Mouse (Mus musculus) thymus, postnatal 14 days (tissue): ENCODE results near the gene Vmn2r16.

Experiments used
- DNase-seq: peaks from one replicate; pipeline ENCODE4 v3.0.0; 2021

Gene Vmn2r16

DNA sequence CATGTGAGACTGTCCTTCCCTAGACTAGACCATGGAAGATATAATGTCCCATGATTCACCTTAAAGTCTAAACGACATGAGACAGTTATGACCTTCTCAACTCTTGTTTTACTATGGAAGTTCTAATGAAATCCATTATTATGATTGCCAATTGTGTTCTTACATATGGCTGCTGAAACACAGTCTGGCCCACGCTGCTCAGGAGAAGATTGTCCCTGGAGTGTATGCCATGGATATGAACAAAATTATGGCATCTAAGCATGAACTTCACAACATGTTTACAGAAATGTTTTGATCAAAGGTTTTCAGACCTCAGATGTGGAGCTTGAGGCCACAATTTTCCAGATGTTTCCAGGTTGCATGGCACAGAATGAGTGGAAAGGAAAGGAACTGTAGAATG, at the start of gene Vmn2r16:
Gene Vmn2r16 (plus strand): TSS at position 301 of the 400 bp plus-strand sequence.
- no peak for DNase-seq

DNA sequence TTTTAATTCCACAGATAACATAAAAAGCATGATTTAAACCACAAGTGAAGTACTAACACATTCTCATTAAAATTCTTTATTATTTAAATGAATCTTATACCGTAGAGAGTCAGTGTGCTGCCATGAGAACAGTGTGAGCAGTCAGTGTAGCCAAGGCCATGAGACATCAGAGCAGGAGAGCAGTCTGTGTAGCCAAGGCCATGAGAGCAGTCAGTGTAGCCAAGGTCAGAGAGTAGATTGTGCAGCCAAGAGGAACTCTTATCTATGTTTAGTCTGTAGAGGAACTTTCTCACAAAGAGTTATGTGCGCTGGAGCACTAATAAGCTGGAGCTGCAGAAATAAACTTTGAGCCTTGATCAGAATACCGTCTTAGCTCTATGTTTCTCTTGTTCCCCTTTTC, 35.3 kb upstream of the Vmn2r16 start:
- no peak for DNase-seq

DNA sequence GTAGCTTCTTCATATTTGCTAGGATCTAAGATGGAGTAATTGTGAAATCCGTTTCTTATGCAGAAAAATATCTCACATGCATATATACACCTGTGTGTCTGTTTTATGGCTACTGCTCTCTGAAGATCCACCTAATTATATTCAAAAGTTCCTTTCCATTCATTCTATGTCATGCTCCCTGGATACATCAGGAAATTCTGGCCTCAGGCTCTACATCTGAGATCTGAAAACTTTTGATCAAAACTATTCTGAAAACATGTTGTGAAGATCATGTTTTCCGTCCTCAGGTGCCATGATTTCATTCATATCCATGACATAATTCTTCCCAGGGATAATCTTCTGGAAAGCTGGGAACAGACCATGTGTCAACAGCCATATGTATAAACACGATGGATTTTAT, 32.4 kb upstream of the Vmn2r16 start, which contains the start of gene Vmn2r15:
Gene Vmn2r15 (minus strand): TSS at position 101 of the 400 bp plus-strand sequence.
- DNase-seq = no peak

DNA sequence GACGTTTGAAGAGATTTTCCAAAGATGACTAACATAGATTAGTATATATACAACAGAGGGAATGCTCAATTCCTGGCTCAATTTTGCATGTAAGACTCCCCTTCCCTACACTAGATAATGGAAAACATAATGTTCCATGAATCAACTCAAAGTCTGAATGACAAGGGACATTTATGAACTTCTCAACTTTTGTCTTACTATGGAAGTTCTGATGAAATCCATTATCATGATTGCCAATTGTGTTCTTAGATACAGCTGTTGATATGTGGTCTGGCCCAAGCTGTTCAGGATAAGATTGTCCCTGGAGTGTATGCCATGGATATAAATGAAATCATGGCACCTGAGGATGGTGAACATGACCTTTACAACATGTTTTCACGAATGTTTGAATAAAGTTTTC, 89.4 kb downstream of the Vmn2r16 start, which contains the start of gene Vmn2r17:
Gene Vmn2r17 (plus strand): TSS at position 301 of the 400 bp plus-strand sequence.
- DNase-seq = no peak
